Mouse (Mus musculus) layer of hippocampus, adult 8-10 months (tissue): ENCODE data around the gene Cdhr4. TPM values are rescaled to one million over a fixed set of nuclear protein-coding genes. Genes with fewer than 3 reads are reported as not detected.
A peak's percentile ranks its signal among the peaks of the same experiment; 100 is the strongest.

Source experiments
- DNase-seq, 2 experiments: peaks; one replicate each; pipeline ENCODE4 v3.0.0; 2022; ENCODE audit warnings: low spot score in 2 of 2
- total RNA-seq, 4 experiments: library from RNA; stranded (reverse); gene quantifications; 2 replicates each; pipeline ENCODE4 v1.2.4; 2022

The Cdhr4 gene
- 1 to 10 TPM; 4.0 to 8.2 (median 6.7) TPM for total RNA-seq

DNA sequence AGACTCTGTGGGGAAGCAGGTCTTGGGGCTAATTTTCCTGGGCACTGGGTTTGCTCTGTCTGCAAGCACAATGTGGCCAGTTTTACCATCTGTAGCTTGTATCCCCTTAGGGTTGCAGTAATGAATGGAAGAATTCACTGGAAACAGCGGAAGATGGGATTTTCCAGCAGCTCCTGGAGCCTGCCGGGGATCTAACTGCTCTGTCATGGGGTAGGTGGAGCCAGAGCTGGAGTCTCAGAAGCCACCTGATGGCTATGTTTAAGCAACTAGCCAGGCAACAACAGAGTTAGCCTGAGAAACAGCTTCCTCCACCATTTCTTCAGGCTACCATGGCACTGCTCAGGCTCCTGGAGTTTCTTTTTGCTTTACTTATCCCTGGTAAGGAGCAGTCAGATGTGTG lies at the start of gene Cdhr4:
TSS of gene Cdhr4 (plus strand) at position 301 of the 400 bp plus-strand sequence.
- no peak for DNase-seq

DNA sequence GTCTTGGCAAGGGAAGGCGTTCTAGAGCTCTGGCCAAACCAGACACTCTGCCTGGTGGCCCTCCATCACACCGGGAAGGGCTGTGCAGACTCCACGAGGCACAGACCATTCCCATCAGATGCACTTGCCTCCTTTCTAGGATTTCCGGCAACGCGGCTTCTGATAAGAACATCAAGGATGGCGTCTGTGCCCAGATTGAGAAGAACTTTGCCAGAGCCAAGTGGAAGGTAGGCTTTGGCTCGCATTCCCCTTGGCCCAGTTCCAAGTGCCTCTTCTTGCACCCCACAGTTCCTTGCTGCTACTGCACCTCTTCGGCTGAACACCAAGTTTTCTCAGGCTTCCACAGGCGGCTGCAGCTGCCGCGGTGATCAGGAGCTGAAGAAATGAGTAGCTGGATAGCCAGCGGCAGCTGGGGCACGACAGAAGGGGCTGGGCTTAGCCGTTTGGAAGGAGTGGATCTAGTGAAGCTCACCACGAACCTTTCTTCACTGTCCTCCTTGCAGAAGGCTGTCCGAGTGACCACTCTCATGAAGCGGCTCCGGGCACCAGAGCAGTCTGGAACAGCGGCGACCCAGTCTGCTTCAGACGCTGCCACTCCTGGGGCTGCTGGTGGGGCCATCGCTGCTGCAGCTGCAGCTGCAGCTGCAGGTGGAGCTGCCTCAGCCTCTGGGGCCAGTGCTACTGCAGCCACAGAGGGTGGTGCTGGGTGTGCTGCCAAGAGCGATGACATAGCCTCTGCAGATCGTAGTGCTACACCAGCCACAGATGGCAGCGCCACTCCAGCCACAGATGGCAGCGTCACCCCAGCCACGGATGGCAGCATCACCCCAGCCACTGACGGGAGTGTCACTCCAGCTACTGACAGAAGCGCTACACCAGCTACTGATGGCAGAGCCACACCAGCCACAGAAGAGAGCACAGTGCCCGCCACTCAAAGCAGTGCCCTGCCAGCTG lies 44.8 kb upstream of the Cdhr4 start:
- no peak for DNase-seq

DNA sequence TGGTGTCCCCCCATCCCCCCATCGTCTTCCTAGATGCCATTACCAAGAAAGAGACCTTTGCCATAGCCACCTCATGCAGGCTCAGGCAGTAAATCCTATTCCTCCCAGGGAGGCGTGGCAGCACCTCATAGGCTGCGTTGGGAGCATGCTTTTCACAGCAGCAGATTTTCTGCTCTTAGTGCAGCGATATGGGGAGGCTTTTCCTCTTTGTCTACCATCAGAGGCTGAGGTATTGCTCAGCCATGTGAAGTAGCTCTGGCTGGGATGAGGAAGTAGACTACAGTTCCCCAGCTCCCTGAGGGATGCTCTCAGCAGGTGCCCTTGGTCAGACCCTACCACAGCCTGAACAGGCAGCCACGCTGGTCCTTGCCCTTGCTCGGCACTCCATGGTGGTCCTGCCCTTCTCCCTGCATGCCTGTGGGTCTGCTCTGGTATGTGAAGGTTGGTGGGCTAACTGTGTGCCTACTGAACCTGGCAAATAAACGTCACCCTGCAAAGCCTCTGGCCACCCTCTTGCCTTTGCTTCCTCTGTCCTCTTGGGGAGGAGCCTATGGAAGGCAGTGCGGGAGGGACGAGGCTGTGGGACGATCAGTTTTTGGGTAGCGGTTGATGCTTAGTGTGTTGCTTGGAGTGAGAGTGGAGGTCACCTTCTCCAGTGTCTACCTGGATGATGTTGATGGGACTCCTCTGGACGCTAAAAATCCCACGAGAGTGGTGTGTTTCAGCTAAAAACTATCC lies 42.9 kb upstream of the Cdhr4 start:
- no peak for DNase-seq

DNA sequence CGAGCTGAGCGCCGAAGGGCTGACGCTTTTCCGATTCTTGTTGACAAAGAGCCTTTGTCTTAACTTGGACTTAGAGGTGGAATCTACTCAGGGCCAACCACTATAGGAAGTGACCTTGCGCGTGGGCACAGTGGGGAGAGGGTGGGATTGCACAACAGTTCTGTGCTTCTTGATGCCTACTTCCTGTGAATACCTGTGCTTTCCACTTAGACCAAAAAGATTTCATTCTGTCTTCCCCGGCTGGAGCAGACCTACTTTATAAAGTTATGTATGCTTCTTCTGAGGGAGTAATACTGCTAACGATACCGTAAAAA lies 42.4 kb upstream of the Cdhr4 start, which contains the start of gene Traip:
TSS of gene Traip (plus strand) at position 215 of the 314 bp plus-strand sequence.
- no peak for DNase-seq

DNA sequence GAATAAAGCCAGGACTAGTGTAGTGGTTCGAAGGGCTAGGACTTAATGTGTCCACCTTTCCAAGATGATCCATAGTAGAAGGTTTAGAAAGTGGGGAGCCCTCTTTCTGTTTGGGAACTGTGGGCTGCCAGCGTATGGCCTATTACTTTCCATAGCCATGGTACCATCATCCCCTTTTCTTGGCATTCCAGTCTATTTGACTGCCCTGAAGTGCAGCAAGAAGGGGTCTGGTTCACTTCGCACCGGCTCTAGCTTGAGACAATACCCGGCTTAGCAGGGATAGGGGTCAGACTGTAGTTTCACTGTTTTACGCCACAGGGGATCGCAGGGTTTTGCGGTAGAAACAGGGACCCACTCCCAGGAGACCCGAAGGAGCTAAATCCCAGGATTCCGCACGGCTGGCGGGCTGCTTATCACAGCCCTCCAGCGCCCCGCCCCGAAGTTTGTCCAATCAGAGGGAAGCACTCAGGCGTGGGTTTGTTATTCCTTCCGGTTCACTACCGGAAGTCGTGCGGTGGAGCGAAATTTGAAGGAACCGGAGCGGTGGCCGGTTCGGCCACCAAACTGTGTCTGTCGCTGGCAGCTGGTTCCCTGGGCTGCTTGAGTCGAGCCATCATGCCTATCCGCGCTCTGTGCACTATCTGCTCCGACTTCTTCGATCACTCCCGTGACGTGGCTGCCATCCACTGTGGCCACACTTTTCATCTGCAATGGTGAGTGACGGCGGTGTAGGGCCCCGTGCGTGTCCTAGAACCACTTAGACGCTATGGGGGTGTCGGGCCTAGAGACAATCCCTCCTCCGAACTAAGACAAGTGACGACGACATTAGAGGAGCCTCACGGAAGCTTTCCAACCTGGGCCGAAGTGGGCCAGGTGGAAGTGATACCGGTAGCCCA lies 41.6 kb upstream of the Cdhr4 start:
- peak; percentile 87 to 90 for DNase-seq

DNA sequence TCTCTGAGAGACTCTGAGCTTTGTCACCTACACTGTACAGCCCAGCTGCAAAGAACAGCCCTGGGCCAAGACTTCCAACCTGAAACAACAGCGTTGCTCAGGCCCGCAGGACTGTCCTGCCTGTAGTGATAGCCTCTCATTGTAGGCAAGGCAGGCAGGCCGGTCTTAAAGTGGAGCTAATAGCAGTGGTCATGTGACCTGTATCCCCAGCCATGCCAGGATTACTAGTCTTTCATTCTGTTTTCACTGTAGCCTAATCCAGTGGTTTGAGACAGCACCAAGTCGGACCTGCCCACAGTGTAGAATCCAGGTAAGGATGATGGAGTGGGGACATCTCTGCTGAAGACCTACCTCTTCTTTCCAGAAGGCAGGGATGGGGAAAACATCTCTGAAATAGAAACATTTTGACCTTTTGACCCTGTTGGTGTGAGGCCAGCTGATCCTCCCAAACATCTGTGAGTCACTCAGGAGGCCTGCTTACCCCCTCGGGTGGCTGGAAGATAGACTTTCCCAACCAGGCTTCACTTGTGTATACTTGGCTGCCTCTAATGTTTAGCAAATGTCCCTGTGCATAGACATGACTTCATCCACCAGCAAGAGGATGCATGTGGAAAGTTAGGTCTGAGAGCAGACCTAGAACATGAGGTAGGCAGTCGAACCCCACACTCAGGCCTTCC lies 36.5 kb upstream of the Cdhr4 start:
- DNase-seq = no peak

DNA sequence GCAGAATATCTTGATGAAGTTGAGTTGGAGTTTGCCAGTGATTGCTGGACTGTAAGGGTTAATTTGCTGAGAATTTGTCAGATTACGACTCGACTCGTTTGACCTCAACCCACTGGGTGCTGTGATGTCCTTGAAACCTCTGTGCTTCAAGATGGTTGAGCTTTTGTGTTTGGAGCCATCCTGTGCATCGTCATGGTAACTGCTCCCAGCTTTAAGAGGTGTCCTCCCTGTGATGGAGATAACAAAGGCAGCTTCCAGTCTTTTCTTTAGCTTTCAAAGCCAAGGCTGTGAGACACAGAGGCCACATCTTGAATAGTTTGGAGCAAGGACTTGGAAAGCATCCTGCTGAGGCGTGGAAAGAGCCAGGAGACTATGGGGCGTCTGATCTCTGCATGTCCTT lies 35.2 kb upstream of the Cdhr4 start:
- DNase-seq = no peak

DNA sequence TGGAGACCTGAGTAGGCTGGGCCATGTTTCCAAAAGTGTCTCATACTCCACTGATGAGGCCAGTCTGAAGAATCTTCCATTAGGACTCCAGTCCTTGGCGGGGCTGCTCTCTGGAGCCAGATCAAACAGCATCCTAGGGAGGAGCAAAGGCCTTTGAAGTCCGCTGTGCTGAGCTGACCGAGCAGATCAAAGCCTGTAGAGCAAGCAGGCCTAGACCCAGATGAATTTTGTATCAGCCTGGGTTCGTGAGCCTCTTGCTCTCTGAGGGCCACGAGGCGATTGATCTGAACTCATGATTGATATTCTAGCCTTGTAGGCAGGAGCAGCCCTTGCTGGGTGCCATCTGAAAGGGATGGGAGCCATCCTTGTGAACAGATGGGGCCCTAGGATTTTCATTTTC lies 32.4 kb upstream of the Cdhr4 start:
- no peak for DNase-seq

DNA sequence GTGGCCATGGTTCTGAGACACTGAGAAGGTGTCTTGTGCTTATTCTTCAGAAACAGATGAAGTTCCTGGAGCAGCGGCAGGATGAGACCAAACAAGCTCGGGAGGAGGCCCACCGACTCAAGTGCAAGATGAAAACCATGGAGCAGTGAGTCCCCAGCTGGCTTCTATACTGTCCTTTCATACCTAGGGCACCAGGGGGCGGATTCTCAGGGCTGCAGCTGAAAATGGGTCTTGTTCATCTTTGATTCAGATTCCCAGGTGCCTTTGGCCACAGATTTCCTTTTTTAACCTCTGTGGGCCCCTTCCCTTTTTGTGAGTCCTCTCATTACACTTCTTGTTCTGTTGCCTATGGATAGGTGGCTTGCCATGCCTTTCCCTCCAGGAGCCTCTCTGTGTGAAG lies 31.4 kb upstream of the Cdhr4 start:
- DNase-seq = no peak

DNA sequence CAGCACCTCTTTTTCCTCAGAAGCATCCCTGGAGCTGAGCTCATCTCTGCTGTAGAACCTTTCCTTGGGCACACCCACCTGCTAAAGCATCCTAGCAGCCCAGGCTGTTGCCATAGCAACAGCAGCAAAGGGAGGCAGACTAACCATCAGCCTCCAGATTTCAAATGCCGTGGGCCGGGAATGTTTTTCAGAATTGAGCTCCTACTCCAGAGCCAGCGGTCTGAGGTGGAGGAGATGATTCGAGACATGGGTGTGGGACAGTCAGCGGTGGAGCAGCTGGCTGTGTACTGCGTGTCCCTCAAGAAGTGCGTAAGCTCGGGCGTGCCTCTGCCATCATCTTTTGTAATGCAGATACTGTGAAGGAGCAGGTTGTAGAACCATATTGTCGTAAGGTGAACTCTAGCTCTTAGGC lies 30.9 kb upstream of the Cdhr4 start:
- peak; percentile 85 to 86 for DNase-seq

DNA sequence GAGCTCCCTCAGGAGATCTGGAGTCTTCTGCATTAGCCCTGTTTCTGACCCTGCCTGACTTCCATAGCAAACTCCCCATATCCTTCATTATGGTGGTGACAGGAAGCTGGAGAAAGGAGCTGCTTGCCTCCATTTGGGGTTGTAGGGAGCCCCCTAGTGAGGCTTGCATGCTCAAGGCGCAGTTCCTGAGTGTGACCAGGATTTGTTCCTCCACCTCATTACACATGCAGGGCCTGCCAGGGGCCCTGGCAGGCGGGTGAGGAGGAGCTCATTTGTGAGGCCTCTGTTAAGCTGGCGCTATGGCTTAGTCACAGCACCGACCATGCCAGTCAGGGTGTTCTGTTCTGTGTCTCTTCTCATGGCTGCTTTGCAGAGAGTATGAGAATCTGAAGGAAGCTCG lies 30.4 kb upstream of the Cdhr4 start:
- DNase-seq = peak; percentile 74 to 81

DNA sequence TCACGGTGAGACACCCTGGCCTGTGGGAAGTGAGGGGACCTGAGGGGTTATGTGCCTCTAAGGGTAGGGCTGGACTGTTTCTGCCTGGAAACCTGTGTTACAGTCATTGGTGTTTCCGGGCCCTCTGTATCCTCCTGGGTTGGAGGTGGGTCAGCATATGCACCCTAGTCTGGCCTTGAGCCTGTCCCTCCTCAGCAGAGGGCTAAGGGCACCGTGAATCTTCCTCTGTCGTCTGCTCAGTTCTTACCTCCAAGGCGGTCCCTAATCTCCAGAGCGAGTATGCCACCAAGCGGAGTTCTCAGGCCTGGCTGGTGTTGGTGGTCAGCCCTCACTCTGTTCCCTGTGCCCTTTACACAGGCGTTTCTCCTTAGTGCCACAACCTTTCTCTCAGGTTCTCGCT lies 29.4 kb upstream of the Cdhr4 start:
- DNase-seq = no peak

DNA sequence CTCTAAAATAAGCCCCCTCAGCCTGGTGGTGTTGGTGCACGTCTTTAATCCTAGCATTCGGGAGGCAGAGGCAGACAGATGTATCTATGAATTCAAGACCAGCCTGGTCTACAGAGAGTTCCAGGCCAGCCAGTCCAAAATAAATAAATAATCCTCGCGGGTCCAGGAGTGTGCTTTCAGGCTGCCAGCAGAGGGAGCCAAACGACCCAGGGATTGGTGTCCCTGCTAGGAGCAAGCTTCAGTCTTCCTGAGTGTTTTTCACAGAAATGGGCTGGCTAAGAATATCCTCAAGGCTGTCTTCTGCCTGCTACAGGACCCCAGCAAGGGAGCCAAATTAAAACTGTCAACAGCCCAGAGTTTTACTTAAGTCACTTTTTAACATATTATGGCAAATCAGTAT lies 28.6 kb upstream of the Cdhr4 start:
- DNase-seq = peak; percentile 65 to 72

DNA sequence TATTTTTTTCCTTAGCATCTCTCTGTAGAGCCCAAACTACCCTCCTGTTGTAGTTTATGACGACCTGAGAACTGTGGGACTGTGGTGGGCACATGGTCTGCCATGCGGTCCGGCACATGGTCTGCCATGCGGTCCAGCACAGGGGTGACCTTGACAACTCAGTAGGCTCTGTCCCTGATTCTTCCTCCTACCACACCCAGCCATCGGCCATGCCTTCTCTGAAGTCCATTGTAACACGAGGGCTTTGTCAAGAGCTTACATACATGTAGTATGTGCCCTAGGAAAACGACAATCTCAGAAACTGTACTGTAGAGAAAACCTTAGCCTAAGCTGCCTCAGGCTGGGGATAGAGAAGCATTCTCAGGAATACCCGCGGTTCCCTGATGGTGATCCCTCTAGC lies 27.6 kb upstream of the Cdhr4 start:
- no peak for DNase-seq

DNA sequence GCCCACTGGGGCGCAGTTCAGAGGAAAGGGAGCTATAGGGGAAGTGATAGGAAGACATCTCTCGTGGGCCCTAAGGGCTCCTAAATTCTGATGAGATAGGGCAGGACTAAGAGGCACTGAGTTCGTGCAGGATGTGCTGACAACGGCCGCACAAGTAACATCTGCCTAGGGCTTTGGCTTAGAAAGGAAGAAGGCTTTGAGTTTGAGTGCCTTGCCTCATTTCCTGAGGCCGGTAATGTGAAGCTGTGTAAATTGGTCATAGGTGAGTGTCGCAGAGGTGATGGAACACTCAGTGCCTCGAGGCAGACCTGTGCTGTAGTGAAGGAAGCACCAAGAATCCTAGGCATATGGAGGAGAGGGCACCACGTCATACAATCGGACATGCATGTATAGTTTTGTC lies 25.6 kb upstream of the Cdhr4 start:
- DNase-seq = no peak

DNA sequence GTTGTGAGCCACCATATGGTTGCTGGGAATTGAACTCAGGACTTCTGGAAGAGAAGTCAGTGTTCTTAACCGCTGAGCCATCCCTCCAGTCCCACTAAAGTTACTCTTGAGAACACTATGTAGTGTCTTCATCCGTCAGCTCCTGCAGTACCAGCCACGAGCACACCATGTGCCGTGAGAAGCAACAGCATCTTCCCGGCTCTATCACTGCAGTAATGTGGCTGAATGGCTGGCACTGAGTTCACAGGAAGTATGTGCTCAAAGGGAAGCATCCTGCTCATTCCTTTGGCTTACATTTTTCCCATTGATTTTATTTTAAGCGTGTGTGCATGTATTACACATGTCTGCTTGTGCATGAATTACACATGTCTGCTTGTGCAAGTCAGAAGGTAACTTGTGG lies 24.9 kb upstream of the Cdhr4 start:
- no peak for DNase-seq

DNA sequence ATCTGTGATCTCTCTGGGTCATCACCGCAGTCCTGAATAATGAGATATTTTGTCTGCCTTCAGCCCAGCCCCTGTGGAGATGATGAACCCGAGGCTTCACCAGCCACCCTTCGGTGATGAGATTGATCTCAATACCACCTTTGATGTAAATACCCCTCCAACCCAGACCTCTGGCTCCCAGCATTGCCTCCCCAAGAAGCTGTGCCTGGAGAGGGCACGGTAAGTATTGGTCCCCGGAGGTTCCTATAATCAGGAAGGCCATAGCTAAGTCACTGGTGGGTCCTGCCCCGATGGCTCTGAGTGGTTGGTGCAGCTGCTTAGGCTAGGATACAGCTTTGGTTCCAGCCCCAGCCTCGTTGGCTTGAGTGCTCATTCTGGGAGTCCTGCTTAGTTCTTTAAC lies 23.8 kb upstream of the Cdhr4 start:
- DNase-seq = no peak

DNA sequence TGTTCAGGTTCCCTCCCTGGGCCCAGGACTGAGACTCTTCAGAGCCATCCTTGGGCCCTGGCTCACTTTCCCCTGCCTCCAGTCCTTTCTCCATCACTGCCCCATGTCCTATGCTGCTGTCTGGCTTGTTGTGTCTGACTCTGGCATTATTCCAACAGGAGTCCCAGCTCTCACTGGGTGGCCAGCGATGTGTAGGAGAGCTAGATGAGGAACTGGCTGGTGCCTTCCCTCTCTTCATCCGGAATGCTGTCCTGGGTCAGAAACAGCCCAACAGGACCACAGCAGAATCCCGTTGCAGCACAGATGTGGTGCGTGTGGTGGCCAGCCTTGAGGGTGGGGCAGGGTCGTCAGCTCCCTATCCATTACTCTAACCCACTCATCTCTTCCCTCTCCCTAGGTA lies 22.0 kb upstream of the Cdhr4 start:
- DNase-seq = no peak

DNA sequence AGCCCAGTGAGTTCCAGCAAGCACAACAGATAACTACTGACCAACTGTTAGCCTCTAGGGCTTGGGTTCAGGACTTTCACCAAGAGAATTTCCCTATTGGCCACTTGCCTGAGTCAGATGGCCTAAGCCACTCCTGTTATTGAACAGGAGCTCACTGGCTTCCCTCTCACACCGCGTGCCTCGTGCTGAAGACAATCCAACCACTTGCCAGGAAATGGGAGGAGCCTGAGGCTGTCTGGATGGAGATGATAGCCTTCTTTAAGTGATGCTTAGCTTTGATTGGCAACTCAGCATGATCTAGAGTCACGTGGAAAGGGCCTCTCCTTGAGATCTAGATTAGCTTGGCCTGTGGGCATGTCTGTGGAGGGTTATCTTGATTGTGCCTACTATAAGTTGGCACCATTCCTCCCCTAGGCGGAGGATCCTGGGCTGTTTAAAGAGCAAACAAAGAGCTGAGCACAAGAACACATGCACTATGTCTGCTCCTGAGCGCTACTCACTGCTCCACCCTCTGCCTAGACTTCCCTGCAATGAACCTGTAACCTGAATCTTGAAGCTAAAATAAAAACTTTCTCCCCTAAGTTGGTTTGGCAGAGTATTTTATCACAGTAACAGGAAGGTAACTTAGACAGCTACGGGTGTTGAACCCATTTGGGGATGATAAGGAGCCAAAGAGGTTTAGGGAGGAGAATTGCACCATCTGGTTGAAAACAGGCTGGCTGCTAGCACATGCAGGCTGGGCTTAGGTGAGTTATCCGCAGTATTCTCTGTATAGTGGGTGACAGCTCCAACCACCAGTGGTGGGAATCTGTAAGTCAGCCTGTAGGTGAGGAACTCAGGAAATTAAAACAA lies 20.4 kb upstream of the Cdhr4 start:
- DNase-seq = no peak

DNA sequence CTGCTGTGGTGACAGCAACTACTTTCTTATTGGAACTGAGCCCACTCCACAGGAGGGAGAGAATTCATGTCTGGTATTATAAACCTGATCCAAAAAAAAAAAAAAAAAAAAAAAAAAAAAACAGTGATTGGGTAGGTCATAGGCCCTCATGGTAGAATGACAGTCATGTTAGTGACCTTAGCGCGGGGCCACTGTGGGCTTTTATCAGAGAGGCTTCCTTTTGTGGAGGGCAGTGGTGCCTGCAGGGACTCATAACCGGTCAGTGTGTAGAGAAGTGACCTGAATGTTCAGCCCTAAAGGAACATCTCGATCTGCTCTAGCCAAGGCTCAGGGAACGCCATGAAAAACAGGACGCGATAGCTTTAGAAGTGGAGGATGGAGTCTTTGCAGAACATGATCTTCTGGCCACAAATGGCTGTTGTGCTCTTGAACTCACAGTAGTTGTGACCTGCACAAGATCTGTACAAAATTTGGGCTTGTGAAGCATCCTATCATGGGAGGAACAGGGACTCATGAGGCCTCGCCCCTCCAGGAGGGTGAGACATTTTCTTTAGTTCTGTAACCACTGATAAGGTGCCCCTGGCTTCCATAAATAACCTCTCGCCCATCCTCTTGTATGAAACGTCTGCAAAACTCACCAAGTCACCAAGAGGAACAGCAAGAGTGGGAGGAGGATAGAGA lies 17.7 kb upstream of the Cdhr4 start:
- DNase-seq = no peak
